Mouse (Mus musculus): ENCODE measurements around the gene Rbm33. TPM values are rescaled to one million over a fixed set of nuclear protein-coding genes. Genes with fewer than 3 reads are reported as not detected.
A peak's percentile ranks its signal among the peaks of the same experiment; 100 is the strongest.

The Rbm33 gene
- total RNA-seq, 1 experiment, result 21.2 TPM

DNA sequence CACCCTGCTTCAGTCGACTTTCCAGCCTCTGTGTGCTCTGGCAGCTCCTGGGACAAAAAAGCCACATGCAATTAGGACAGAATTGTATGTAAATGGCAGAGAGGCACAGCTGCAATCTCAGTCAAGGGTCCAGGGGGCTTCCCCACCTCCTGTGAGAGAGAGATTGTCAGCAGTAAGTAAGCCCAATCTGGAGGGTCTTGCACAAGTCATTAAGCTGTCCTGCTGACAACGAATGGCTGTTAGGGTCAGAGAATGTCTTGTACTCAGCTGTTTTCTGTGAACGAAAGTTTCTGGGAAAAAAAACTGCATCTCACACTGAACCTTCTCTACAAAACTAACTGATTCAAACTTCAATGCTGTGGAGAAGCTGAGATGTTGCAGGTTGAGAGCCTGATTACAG is 24.6 kb upstream of the Rbm33 start:
- Histone ChIP-seq H3K9ac (ENCODE audit: insufficient read depth, low read depth, low read length, poor library complexity, severe bottlenecking) (no peak overlapping the region), H3K27ac (ENCODE audit: insufficient read depth, low read depth, low read length, poor library complexity, severe bottlenecking) (no peak overlapping the region), H3K4me1 (ENCODE audit: control insufficient read depth in 2 of 2, insufficient read depth in 2 of 2, low read length in 2 of 2, poor library complexity in 1 of 2) (no peaks in the 10 kb centered on the region), H3K4me3 (ENCODE audit: insufficient read depth in 1 of 2, low read depth in 1 of 2, low read length in 2 of 2, poor library complexity in 1 of 2, severe bottlenecking in 1 of 2) (no peak overlapping the region), H3K36me3 (ENCODE audit: control insufficient read depth, insufficient read depth, low read length, poor library complexity, severe bottlenecking) (no peaks in the 10 kb centered on the region), H3K9me3 (ENCODE audit: control insufficient read depth, insufficient read depth, low read depth, low read length) (no peaks in the 10 kb centered on the region)
- TF ChIP-seq ZNF384 (IDR thresholded peaks at IDR 0.05; ENCODE audit: low read depth, low read length) (no peak), ZC3H11A (IDR thresholded peaks at IDR 0.05; ENCODE audit: borderline replicate concordance, low read depth, low read length) (no peak), MAFK (IDR thresholded peaks at IDR 0.05; ENCODE audit: insufficient read depth, low read depth, low read length) (no peak), CHD2 (IDR thresholded peaks at IDR 0.05; ENCODE audit: low read depth, low read length) (no peak), HCFC1 (IDR thresholded peaks at IDR 0.05; ENCODE audit: borderline replicate concordance, insufficient read depth, low read length) (no peak)
- DNase-seq (ENCODE audit: low read depth, low spot score), result no peak
- in situ Hi-C loops (cut with MboI; ENCODE audit: low sequenced_read_pairs in 2 of 2, unreplicated experiment in 2 of 2), result no loop called here

DNA sequence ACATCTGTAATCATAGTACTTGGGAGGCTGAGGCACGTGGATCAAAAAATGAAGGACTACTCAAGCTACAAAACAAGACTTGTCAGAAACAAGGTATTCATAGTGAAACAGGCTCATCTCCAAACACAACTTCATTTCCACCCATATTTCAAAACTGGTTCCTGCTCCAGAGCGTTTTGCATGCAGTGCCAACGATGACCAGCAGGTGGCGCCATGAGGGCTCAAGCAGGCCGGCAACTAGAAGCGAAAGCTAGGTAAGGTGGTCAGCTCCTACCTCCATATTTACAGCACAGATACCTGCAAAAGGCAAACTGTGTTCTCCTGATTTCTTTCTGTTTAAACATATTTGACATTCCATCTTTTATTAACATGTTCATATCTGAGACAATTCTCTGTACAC is 22.9 kb upstream of the Rbm33 start:
- peak; percentile 62 for DNase-seq (ENCODE audit: low read depth, low spot score)
- no peaks in the 10 kb centered on the region for H3K9me3 ChIP-seq (ENCODE audit: control insufficient read depth, insufficient read depth, low read depth, low read length)
- TF ChIP-seq ZC3H11A (IDR thresholded peaks at IDR 0.05; ENCODE audit: borderline replicate concordance, low read depth, low read length) (peak; percentile 38; the same call in 1 of the 2 replicates), CHD2 (IDR thresholded peaks at IDR 0.05; ENCODE audit: low read depth, low read length) (no peak), MAFK (IDR thresholded peaks at IDR 0.05; ENCODE audit: insufficient read depth, low read depth, low read length) (no peak), ZNF384 (IDR thresholded peaks at IDR 0.05; ENCODE audit: low read depth, low read length) (no peak), HCFC1 (IDR thresholded peaks at IDR 0.05; ENCODE audit: borderline replicate concordance, insufficient read depth, low read length) (no peak)
- H3K36me3 ChIP-seq (ENCODE audit: control insufficient read depth, insufficient read depth, low read length, poor library complexity, severe bottlenecking), result no peaks in the 10 kb centered on the region
- no peak overlapping the region for H3K9ac ChIP-seq (ENCODE audit: insufficient read depth, low read depth, low read length, poor library complexity, severe bottlenecking)
- in situ Hi-C loops (cut with MboI; ENCODE audit: low sequenced_read_pairs in 2 of 2, unreplicated experiment in 2 of 2), result no loop called here
- H3K4me3 ChIP-seq (ENCODE audit: insufficient read depth in 1 of 2, low read depth in 1 of 2, low read length in 2 of 2, poor library complexity in 1 of 2, severe bottlenecking in 1 of 2), result no peak overlapping the region
- no peak overlapping the region for H3K27ac ChIP-seq (ENCODE audit: insufficient read depth, low read depth, low read length, poor library complexity, severe bottlenecking)
- no peaks in the 10 kb centered on the region for H3K4me1 ChIP-seq (ENCODE audit: control insufficient read depth in 2 of 2, insufficient read depth in 2 of 2, low read length in 2 of 2, poor library complexity in 1 of 2)

DNA sequence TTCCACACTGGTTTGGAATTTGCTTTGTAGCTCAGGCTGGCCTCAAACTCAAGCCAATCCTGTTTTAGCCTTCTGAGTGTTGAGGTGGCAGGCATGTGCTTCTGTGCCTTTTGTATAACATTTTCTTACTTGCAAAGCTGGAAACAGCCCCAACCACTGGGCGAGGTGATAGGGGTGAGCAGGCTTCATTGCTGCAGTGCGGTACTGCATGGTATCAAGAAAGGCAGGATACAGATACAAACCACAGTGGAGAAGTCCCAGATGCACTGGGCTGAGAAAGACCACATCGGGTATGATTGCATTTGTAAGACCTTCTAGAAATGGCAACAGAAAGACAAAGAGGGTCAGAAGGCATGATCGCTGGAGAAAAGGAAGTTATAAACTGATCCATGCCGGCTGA is 18.8 kb upstream of the Rbm33 start:
- in situ Hi-C loops (cut with MboI; ENCODE audit: low sequenced_read_pairs in 2 of 2, unreplicated experiment in 2 of 2), result no loop called here
- no peak for DNase-seq (ENCODE audit: low read depth, low spot score)
- Histone ChIP-seq H3K9ac (ENCODE audit: insufficient read depth, low read depth, low read length, poor library complexity, severe bottlenecking) (no peak overlapping the region), H3K9me3 (ENCODE audit: control insufficient read depth, insufficient read depth, low read depth, low read length) (no peaks in the 10 kb centered on the region), H3K27ac (ENCODE audit: insufficient read depth, low read depth, low read length, poor library complexity, severe bottlenecking) (no peak overlapping the region), H3K4me3 (ENCODE audit: insufficient read depth in 1 of 2, low read depth in 1 of 2, low read length in 2 of 2, poor library complexity in 1 of 2, severe bottlenecking in 1 of 2) (no peak overlapping the region), H3K4me1 (ENCODE audit: control insufficient read depth in 2 of 2, insufficient read depth in 2 of 2, low read length in 2 of 2, poor library complexity in 1 of 2) (no peaks in the 10 kb centered on the region), H3K36me3 (ENCODE audit: control insufficient read depth, insufficient read depth, low read length, poor library complexity, severe bottlenecking) (no peaks in the 10 kb centered on the region)
- TF ChIP-seq MAFK (IDR thresholded peaks at IDR 0.05; ENCODE audit: insufficient read depth, low read depth, low read length) (no peak), ZC3H11A (IDR thresholded peaks at IDR 0.05; ENCODE audit: borderline replicate concordance, low read depth, low read length) (no peak), HCFC1 (IDR thresholded peaks at IDR 0.05; ENCODE audit: borderline replicate concordance, insufficient read depth, low read length) (no peak), CHD2 (IDR thresholded peaks at IDR 0.05; ENCODE audit: low read depth, low read length) (no peak), ZNF384 (IDR thresholded peaks at IDR 0.05; ENCODE audit: low read depth, low read length) (no peak)

DNA sequence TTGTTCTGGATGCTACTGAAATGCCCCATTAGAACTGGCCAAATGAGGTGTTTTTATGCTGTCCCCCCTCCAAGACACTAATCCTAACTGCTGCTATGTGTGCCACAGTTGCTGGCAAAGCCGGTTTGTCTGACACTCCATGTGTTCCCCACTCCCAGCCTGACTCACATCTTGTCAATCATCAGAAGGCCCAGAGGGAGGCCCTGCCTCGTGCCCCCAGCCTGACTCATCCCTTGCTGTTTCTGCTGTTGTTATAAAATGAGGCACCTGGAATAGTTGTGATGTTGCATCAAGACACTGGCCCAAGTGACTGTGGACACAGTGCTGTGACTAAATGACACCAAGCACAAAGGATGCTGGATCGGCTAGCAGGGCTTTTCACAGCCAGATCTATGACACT is 18.2 kb upstream of the Rbm33 start:
- no peaks in the 10 kb centered on the region for H3K9me3 ChIP-seq (ENCODE audit: control insufficient read depth, insufficient read depth, low read depth, low read length)
- no peak overlapping the region for H3K27ac ChIP-seq (ENCODE audit: insufficient read depth, low read depth, low read length, poor library complexity, severe bottlenecking)
- H3K36me3 ChIP-seq (ENCODE audit: control insufficient read depth, insufficient read depth, low read length, poor library complexity, severe bottlenecking), result no peaks in the 10 kb centered on the region
- in situ Hi-C loops (cut with MboI; ENCODE audit: low sequenced_read_pairs in 2 of 2, unreplicated experiment in 2 of 2), result no loop called here
- no peak for DNase-seq (ENCODE audit: low read depth, low spot score)
- TF ChIP-seq ZNF384 (IDR thresholded peaks at IDR 0.05; ENCODE audit: low read depth, low read length) (no peak), MAFK (IDR thresholded peaks at IDR 0.05; ENCODE audit: insufficient read depth, low read depth, low read length) (no peak), CHD2 (IDR thresholded peaks at IDR 0.05; ENCODE audit: low read depth, low read length) (no peak), ZC3H11A (IDR thresholded peaks at IDR 0.05; ENCODE audit: borderline replicate concordance, low read depth, low read length) (no peak), HCFC1 (IDR thresholded peaks at IDR 0.05; ENCODE audit: borderline replicate concordance, insufficient read depth, low read length) (no peak)
- no peaks in the 10 kb centered on the region for H3K4me1 ChIP-seq (ENCODE audit: control insufficient read depth in 2 of 2, insufficient read depth in 2 of 2, low read length in 2 of 2, poor library complexity in 1 of 2)
- no peak overlapping the region for H3K4me3 ChIP-seq (ENCODE audit: insufficient read depth in 1 of 2, low read depth in 1 of 2, low read length in 2 of 2, poor library complexity in 1 of 2, severe bottlenecking in 1 of 2)
- H3K9ac ChIP-seq (ENCODE audit: insufficient read depth, low read depth, low read length, poor library complexity, severe bottlenecking), result no peak overlapping the region

DNA sequence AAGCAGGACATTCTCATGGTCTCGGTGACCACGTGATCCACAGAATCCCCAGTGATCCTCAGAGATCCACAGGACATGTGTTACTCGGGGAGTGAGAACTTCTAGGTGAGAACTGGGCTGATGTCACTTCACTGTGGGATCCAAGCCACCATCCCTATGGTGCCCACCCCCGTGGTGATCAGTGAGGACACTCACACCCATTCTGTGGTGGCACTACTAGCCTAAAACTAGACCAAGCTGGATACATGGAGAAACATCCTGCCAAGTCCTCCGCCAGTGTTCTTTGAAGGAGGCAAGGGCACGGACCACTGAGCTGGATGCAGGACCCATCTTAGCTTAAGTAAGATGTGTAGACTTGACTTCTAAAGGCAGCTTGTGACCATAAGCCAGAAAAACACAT is 17.6 kb upstream of the Rbm33 start:
- H3K4me3 ChIP-seq (ENCODE audit: insufficient read depth in 1 of 2, low read depth in 1 of 2, low read length in 2 of 2, poor library complexity in 1 of 2, severe bottlenecking in 1 of 2), result no peak overlapping the region
- no peak overlapping the region for H3K27ac ChIP-seq (ENCODE audit: insufficient read depth, low read depth, low read length, poor library complexity, severe bottlenecking)
- H3K9me3 ChIP-seq (ENCODE audit: control insufficient read depth, insufficient read depth, low read depth, low read length), result no peaks in the 10 kb centered on the region
- no peak for TF ChIP-seq CHD2 (IDR thresholded peaks at IDR 0.05; ENCODE audit: low read depth, low read length)
- TF ChIP-seq MAFK (IDR thresholded peaks at IDR 0.05; ENCODE audit: insufficient read depth, low read depth, low read length), result no peak
- no peak for TF ChIP-seq ZC3H11A (IDR thresholded peaks at IDR 0.05; ENCODE audit: borderline replicate concordance, low read depth, low read length)
- TF ChIP-seq HCFC1 (IDR thresholded peaks at IDR 0.05; ENCODE audit: borderline replicate concordance, insufficient read depth, low read length), result no peak
- TF ChIP-seq ZNF384 (IDR thresholded peaks at IDR 0.05; ENCODE audit: low read depth, low read length), result no peak
- DNase-seq (ENCODE audit: low read depth, low spot score), result no peak
- H3K4me1 ChIP-seq (ENCODE audit: control insufficient read depth in 2 of 2, insufficient read depth in 2 of 2, low read length in 2 of 2, poor library complexity in 1 of 2), result 0 out of 4 replicates have a peak, but pooled peaks cover 0 to 1% of the 10 kb centered on the region in 2 experiments
- no peaks in the 10 kb centered on the region for H3K36me3 ChIP-seq (ENCODE audit: control insufficient read depth, insufficient read depth, low read length, poor library complexity, severe bottlenecking)
- no peak overlapping the region for H3K9ac ChIP-seq (ENCODE audit: insufficient read depth, low read depth, low read length, poor library complexity, severe bottlenecking)
- in situ Hi-C loops (cut with MboI; ENCODE audit: low sequenced_read_pairs in 2 of 2, unreplicated experiment in 2 of 2), result no loop called here
